Mouse (Mus musculus) neural tube, embryonic 12.5 days (tissue): ENCODE results near the gene 2010106E10Rik. TPM values are rescaled to one million over a fixed set of nuclear protein-coding genes. Genes with fewer than 3 reads are reported as not detected.
A peak's percentile ranks its signal among the peaks of the same experiment; 100 is the strongest.

Source experiments
- ATAC-seq: fragments of 200-750 bp; cut with Nextera tagmentation; 2 replicates; pipeline ENCODE4 v1.8.0; 2017; ENCODE audit warnings: low read depth, mild to moderate bottlenecking, moderate TSS enrichment, moderate library complexity; ENCODE audit not compliant: low FRiP score
- H3K27ac ChIP-seq: fragments of 300-500 bp; sonication (generic); 2 replicates; pipeline ENCODE4 v1.5.1; 2016
- H3K27me3 ChIP-seq: fragments of 300-500 bp; sonication (generic); replicated peaks from 2 replicates; pipeline ENCODE4 v1.6.1; 2016; ENCODE audit warnings: mild to moderate bottlenecking
- H3K36me3 ChIP-seq: fragments of 300-500 bp; sonication (generic); 2 replicates; pipeline ENCODE4 v1.6.1; 2016; ENCODE audit warnings: mild to moderate bottlenecking
- H3K4me1 ChIP-seq: fragments of 300-500 bp; sonication (generic); 2 replicates; pipeline ENCODE4 v1.6.1; 2016
- H3K4me2 ChIP-seq: fragments of 300-500 bp; sonication (generic); replicated peaks from 2 replicates; pipeline ENCODE4 v1.6.1; 2016; ENCODE audit warnings: mild to moderate bottlenecking
- H3K4me3 ChIP-seq: fragments of 300-500 bp; sonication (generic); 2 replicates; pipeline ENCODE4 v1.5.1; 2016
- H3K9ac ChIP-seq: fragments of 300-500 bp; sonication (generic); 2 replicates; pipeline ENCODE4 v1.6.1; 2016; ENCODE audit warnings: mild to moderate bottlenecking
- H3K9me3 ChIP-seq: fragments of 300-500 bp; sonication (generic); 2 replicates; pipeline ENCODE4 v1.6.1; 2016; ENCODE audit warnings: mild to moderate bottlenecking
- WGBS: fragments of 180-500 bp; shearing (Covaris S2); methylation state at CpG from one replicate; pipeline ENCODE4 v1.1.7; 2016; 5-methylcytosine and 5-hydroxymethylcytosine counted together
- polyA plus RNA-seq: library from polyadenylated mRNA; unstranded; fragments of >200 nt; fragmentation: Nextera tagmentation; extraction: Ambion mirVana; gene quantifications from 2 replicates; pipeline ENCODE4 v1.2.1, GENCODE M21; 2016

The 2010106E10Rik gene
- not detected in 2 replicates for polyA plus RNA-seq

DNA sequence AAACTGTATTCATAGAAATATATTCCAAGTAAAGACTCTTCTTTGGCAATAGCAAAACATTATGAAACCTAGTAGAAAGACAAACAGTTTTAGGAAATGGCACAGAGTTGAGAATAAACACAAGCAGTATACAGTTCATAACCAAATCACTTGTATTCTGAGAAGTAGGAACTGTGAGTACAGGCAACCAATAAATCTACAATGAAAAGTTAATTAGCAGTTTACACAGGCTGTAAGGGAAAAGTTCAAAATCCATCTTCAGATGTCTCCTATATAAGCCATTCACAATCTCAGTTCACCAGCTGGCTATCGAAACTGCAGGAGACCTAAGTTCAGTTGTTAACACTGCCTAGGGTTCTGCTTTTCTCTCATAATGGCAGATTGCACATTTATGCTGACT, at the start of gene 2010106E10Rik:
TSS of gene 2010106E10Rik (plus strand) at position 301 of the 400 bp plus-strand sequence.
- 83% methylated on average over 1 of the region's 1 CpGs for WGBS
- no peak within 1 kb of the TSS for H3K4me2 ChIP-seq
- H3K27me3 ChIP-seq: no peaks in the 10 kb centered on the region
- H3K4me1 ChIP-seq: no peaks in the 10 kb centered on the region
- H3K27ac ChIP-seq: no peak within 1 kb of the TSS
- no peak within 1 kb of the TSS for H3K4me3 ChIP-seq
- H3K36me3 ChIP-seq: no peaks in the 10 kb centered on the region
- ATAC-seq: no peak
- no peaks in the 10 kb centered on the region for H3K9me3 ChIP-seq
- H3K9ac ChIP-seq: no peak within 1 kb of the TSS

- H3K9ac ChIP-seq: no peak overlapping the region
- ATAC-seq: no peak
- H3K4me3 ChIP-seq: no peak overlapping the region
- 70% methylated on average over 2 of the region's 2 CpGs for WGBS
- no peaks in the 10 kb centered on the region for H3K9me3 ChIP-seq
- no peaks in the 10 kb centered on the region for H3K4me1 ChIP-seq
- no peak overlapping the region for H3K4me2 ChIP-seq
- no peaks in the 10 kb centered on the region for H3K27me3 ChIP-seq
- H3K36me3 ChIP-seq: no peaks in the 10 kb centered on the region
- H3K27ac ChIP-seq: no peak overlapping the region
These were observed 10.6 kb downstream of the 2010106E10Rik start for GRCm38 (mm10) chrX:112505651-112506050.

- no peak overlapping the region for H3K4me3 ChIP-seq
- no peaks in the 10 kb centered on the region for H3K9me3 ChIP-seq
- H3K9ac ChIP-seq: no peak overlapping the region
- no peaks in the 10 kb centered on the region for H3K27me3 ChIP-seq
- H3K27ac ChIP-seq: no peak overlapping the region
- H3K4me2 ChIP-seq: no peak overlapping the region
- no peaks in the 10 kb centered on the region for H3K4me1 ChIP-seq
- peak; percentile 44; the same call in 1 of the 2 replicates for ATAC-seq
- 76% methylated on average over 1 of the region's 1 CpGs for WGBS
- H3K36me3 ChIP-seq: no peaks in the 10 kb centered on the region
These were observed 29.7 kb downstream of the 2010106E10Rik start for GRCm38 (mm10) chrX:112524755-112525154.

DNA sequence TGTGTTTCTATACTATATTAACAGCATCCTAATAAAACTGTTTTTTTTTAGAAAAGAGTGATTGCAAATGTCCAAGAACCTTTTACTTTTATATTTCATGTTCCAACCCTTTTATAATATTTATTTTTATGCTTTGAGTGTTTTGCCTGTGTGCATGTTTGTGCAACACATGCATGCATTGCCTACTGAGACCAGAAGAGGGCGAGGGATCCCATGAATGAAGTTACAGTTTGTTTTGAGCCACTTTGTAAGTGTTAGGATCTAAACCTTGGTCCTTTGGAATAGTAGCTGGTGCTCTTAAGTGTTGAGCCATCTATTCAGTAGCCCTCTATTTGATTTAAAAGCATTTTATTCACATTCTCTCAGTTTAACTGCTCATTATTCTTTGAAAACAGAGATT, 48.0 kb downstream of the 2010106E10Rik start:
- Histone ChIP-seq H3K9ac (no peak overlapping the region), H3K4me2 (no peak overlapping the region), H3K4me3 (no peak overlapping the region), H3K9me3 (no peaks in the 10 kb centered on the region), H3K27ac (no peak overlapping the region), H3K36me3 (no peaks in the 10 kb centered on the region), H3K4me1 (no peaks in the 10 kb centered on the region), H3K27me3 (no peaks in the 10 kb centered on the region)
- WGBS: 39% methylated on average over 1 of the region's 1 CpGs
- no peak for ATAC-seq

GRCm38 (mm10) chrX:112567716-112568115, 72.6 kb downstream of the 2010106E10Rik start:
- no peak overlapping the region for H3K9ac ChIP-seq
- H3K27me3 ChIP-seq: no peaks in the 10 kb centered on the region

GRCm38 (mm10) chrX:112600511-112601305, 105.6 kb downstream of the 2010106E10Rik start, which contains the start of gene Zfp711:
TSS of gene Zfp711 (plus strand) at chrX:112600526.
- H3K4me1 ChIP-seq: no peaks in the 10 kb centered on the region
- peak within 1 kb of the TSS; percentile 86 for H3K9ac ChIP-seq
- no peaks in the 10 kb centered on the region for H3K9me3 ChIP-seq
- peak within 1 kb of the TSS; percentile 51 for H3K27ac ChIP-seq
- 16% methylated on average over 78 of the region's 79 CpGs for WGBS
- ATAC-seq: peak; percentile 98
- H3K4me3 ChIP-seq: peak within 1 kb of the TSS; percentile 60
- H3K4me2 ChIP-seq: peak within 1 kb of the TSS; percentile 51
- no peaks in the 10 kb centered on the region for H3K27me3 ChIP-seq
- no peaks in the 10 kb centered on the region for H3K36me3 ChIP-seq

More at GRCm38 (mm10) chrX:112567716-112568115, 72.6 kb downstream of the 2010106E10Rik start:
- Histone ChIP-seq H3K36me3 (no peaks in the 10 kb centered on the region), H3K4me2 (no peak overlapping the region), H3K4me3 (no peak overlapping the region), H3K27ac (no peak overlapping the region), H3K4me1 (no peaks in the 10 kb centered on the region), H3K9me3 (no peaks in the 10 kb centered on the region)
- WGBS: 91% methylated on average over 2 of the region's 2 CpGs
- no peak for ATAC-seq

DNA sequence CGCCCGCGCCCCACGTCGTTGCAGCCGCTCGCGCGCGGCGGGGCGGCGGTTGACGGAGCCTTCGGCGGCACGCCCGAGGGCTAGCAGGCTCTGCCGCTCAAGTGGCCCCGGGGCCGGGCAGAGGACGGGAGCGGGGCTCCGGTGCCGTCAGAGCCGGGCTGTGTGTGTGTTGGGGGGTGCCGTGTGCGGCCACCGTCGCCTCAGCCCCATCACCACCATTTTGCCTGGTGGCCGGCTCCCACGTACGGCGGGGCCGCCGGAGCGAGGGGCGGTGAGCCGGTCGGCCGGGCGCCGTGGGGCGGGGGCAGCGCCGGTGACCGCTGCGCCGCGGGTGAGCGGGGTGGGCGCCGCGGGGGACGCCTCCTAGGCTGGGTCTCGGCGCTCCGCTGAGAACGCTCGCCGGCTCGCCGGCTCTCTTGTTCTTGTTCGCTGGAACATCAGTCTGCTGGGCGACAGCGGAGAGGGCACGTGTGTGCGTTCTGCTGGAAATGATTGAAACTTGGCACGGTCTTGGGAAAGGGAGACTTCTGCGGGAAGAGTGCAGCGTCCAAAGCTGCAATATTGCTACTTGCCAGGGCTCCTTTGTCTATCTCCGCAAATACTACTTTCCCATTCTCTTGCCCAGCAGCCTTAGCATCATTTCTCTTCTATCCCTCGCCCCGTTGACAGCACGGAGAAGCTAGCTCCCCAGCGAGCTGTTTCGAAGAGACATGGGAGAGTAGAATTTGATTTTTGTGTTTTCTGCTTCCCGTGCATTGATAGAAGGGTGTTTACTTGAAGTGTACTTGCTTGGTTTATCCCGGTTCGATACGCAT, 106.4 kb downstream of the 2010106E10Rik start:
- ATAC-seq: peak; percentile 79
- Histone ChIP-seq H3K36me3 (no peaks in the 10 kb centered on the region), H3K27ac (peak overlapping the region; percentile 51), H3K4me2 (peak overlapping the region; percentile 51), H3K9ac (peak overlapping the region; percentile 86), H3K9me3 (no peaks in the 10 kb centered on the region), H3K27me3 (no peaks in the 10 kb centered on the region), H3K4me3 (peak overlapping the region; percentile 60), H3K4me1 (no peaks in the 10 kb centered on the region)
- WGBS: 26% methylated on average over 69 of the region's 81 CpGs

Other genes with a start within 250 kb of the 2010106E10Rik start
- 43.5 and 44.0 TPM in 2 replicates for gene Apool, start 183.9 kb upstream of the 2010106E10Rik start, polyA plus RNA-seq
- not detected in 2 replicates for gene Satl1, start 88.5 kb upstream of the 2010106E10Rik start, polyA plus RNA-seq
- 32.6 and 34.3 TPM in 2 replicates for gene Zfp711, start 105.3 kb downstream of the 2010106E10Rik start, polyA plus RNA-seq
- gene Pof1b, start 203.4 kb downstream of the 2010106E10Rik start, polyA plus RNA-seq: 0.11 and 0.19 TPM in 2 replicates